Mouse (Mus musculus) forelimb bud, embryonic 11.5 days (tissue): Measurements from ENCODE around the gene Nin.

ENCODE experiments used
- DNase-seq: peaks from one replicate; pipeline ENCODE4 v3.0.0-alpha.2; 2012; ENCODE audit warnings: low read depth, low spot score

Gene Nin

GRCm38 (mm10) chr12:70119552-70119951 is 6.0 kb upstream of the Nin start:
- no peak for DNase-seq

GRCm38 (mm10) chr12:70118721-70119345 is 5.3 kb upstream of the Nin start:
- no peak for DNase-seq

GRCm38 (mm10) chr12:70117146-70117545 is 3.6 kb upstream of the Nin start:
- DNase-seq: no peak

- no peak for DNase-seq
Observed at GRCm38 (mm10) chr12:70112090-70112383, 1.5 kb downstream of the Nin start.

GRCm38 (mm10) chr12:70111367-70112089 is 2.0 kb downstream of the Nin start:
- peak; percentile 46 for DNase-seq

GRCm38 (mm10) chr12:70111117-70111366 is 2.5 kb downstream of the Nin start:
- peak; percentile 38 for DNase-seq

GRCm38 (mm10) chr12:70110375-70111116 is 3.0 kb downstream of the Nin start:
- no peak for DNase-seq

- no peak for DNase-seq
Observed at GRCm38 (mm10) chr12:70109921-70110320, 3.6 kb downstream of the Nin start.

GRCm38 (mm10) chr12:70108104-70108503 is 5.4 kb downstream of the Nin start:
- no peak for DNase-seq

GRCm38 (mm10) chr12:70106508-70106907 is 7.0 kb downstream of the Nin start:
- no peak for DNase-seq

- DNase-seq: no peak
Observed at GRCm38 (mm10) chr12:70105885-70106284, 7.6 kb downstream of the Nin start.

GRCm38 (mm10) chr12:70104776-70105420 is 8.6 kb downstream of the Nin start:
- no peak for DNase-seq

- DNase-seq: no peak
Observed at GRCm38 (mm10) chr12:70104199-70104598, 9.3 kb downstream of the Nin start.

GRCm38 (mm10) chr12:70103257-70103656 is 10.3 kb downstream of the Nin start:
- DNase-seq: no peak

- DNase-seq: no peak
Observed at GRCm38 (mm10) chr12:70102426-70102825, 11.1 kb downstream of the Nin start.

- no peak for DNase-seq
Observed at GRCm38 (mm10) chr12:70101823-70102222, 11.7 kb downstream of the Nin start.

- no peak for DNase-seq
Observed at GRCm38 (mm10) chr12:70097901-70098300, 15.6 kb downstream of the Nin start.

- DNase-seq: no peak
Observed at GRCm38 (mm10) chr12:70097316-70097715, 16.2 kb downstream of the Nin start.

GRCm38 (mm10) chr12:70093266-70093893 is 20.1 kb downstream of the Nin start:
- DNase-seq: no peak

GRCm38 (mm10) chr12:70088297-70088696 is 25.2 kb downstream of the Nin start:
- no peak for DNase-seq

- DNase-seq: no peak
Observed at GRCm38 (mm10) chr12:70085351-70085750, 28.2 kb downstream of the Nin start.

GRCm38 (mm10) chr12:70084198-70084597 is 29.3 kb downstream of the Nin start:
- DNase-seq: no peak
